In genomic region chr17:79110936-79111348, GRCm38 (mm10) we compare ENCODE assay signal across 9 mouse cellular contexts. TPM values are rescaled to one million over a fixed set of nuclear protein-coding genes. Genes with fewer than 3 reads are reported as not detected.
DNase-seq lines count a peak whose midpoint lies in the region; ATAC-seq and TF ChIP-seq lines count a peak whose summit lies in the region.
"Had no signal": no experiment of that assay in that cellular context is flagged by ENCODE, and none has a peak within 500 bp of the region (broad histone marks: within the 10 kb centered on the region; RNA-seq: fewer than 3 reads in every experiment).

No protein-coding gene starts in this region.

- H3K27me3 ChIP-seq in hindbrain, embryonic 14.5 days (ENCODE audit: control insufficient read depth, insufficient read depth, low read length) = no peaks in the 10 kb centered on the region
- no peaks in the 10 kb centered on the region for H3K27me3 ChIP-seq in midbrain, embryonic 12.5 days
- H3K27me3 ChIP-seq: embryonic facial prominence, embryonic 15.5 days had no signal

- WGBS in hindbrain, embryonic 14.5 days = 25% methylated on average over 5 of the region's 5 CpGs
- 26% methylated on average over 5 of the region's 5 CpGs for WGBS in midbrain, embryonic 12.5 days

- H3K36me3 ChIP-seq in hindbrain, embryonic 14.5 days (replicated peaks; ENCODE audit: control insufficient read depth, insufficient read depth) = no peaks in the 10 kb centered on the region
- H3K36me3 ChIP-seq in midbrain, embryonic 12.5 days = no peaks in the 10 kb centered on the region
- H3K36me3 ChIP-seq: embryonic facial prominence, embryonic 15.5 days had no signal

- no peak overlapping the region for H3K27ac ChIP-seq in bone marrow macrophage, adult 2 months (ENCODE audit: insufficient read depth, low read depth, low read length)
- H3K27ac ChIP-seq in embryonic fibroblast, embryonic 13.5 days (ENCODE audit: insufficient read depth, low read length) = no peak overlapping the region
- no peak overlapping the region for H3K27ac ChIP-seq in hindbrain, embryonic 14.5 days
- H3K27ac ChIP-seq in midbrain, embryonic 12.5 days (replicated peaks) = no peak overlapping the region
- H3K27ac ChIP-seq: embryonic facial prominence, embryonic 15.5 days had no signal

- no peaks in the 10 kb centered on the region for H3K4me1 ChIP-seq in bone marrow macrophage, adult 2 months (ENCODE audit: control insufficient read depth, insufficient read depth, low read length)
- no peaks in the 10 kb centered on the region; the same call in 1 of the 2 replicates for H3K4me1 ChIP-seq in embryonic fibroblast, embryonic 13.5 days (ENCODE audit: control insufficient read depth, insufficient read depth, low read length)
- H3K4me1 ChIP-seq in hindbrain, embryonic 14.5 days (replicated peaks; ENCODE audit: control insufficient read depth, insufficient read depth, low read length) = no peaks in the 10 kb centered on the region
- no peaks in the 10 kb centered on the region for H3K4me1 ChIP-seq in midbrain, embryonic 12.5 days
- H3K4me1 ChIP-seq: embryonic facial prominence, embryonic 15.5 days had no signal

- TF ChIP-seq CTCF in bone marrow macrophage, adult 2 months (IDR thresholded peaks at IDR 0.05; ENCODE audit: low read depth, low read length) = peak; percentile 60
- peak; percentile 69; the same call in 1 of the 2 replicates for TF ChIP-seq CTCF in embryonic fibroblast, embryonic 13.5 days (IDR thresholded peaks at IDR 0.05; ENCODE audit: borderline replicate concordance, insufficient read depth, low read length)

- no peak overlapping the region for H3K9ac ChIP-seq in hindbrain, embryonic 14.5 days
- H3K9ac ChIP-seq in midbrain, embryonic 12.5 days (replicated peaks) = no peak overlapping the region
- H3K9ac ChIP-seq: embryonic facial prominence, embryonic 15.5 days had no signal

- H3K4me3 ChIP-seq in bone marrow macrophage, adult 2 months (ENCODE audit: insufficient read depth, low read length) = no peak overlapping the region
- no peak overlapping the region for H3K4me3 ChIP-seq in embryonic fibroblast, embryonic 13.5 days (ENCODE audit: insufficient read depth, low read length)
- H3K4me3 ChIP-seq in hindbrain, embryonic 14.5 days (replicated peaks; ENCODE audit: low read length) = no peak overlapping the region
- no peak overlapping the region for H3K4me3 ChIP-seq in midbrain, embryonic 12.5 days
- H3K4me3 ChIP-seq: embryonic facial prominence, embryonic 15.5 days had no signal

- peak; percentile 46 for DNase-seq in ovary, postnatal 14 days (ENCODE audit: low spot score)
- DNase-seq in ovary, adult 18-20 months (ENCODE audit: low spot score) = no peak
- DNase-seq in hindbrain, embryonic 14.5 days (ENCODE audit: low spot score) = peak; percentile 80
- peak; percentile 13 to 28 for DNase-seq in left cerebral cortex, adult 8-10 months (ENCODE audit: low spot score in 2 of 2)
- peak; percentile 27 for DNase-seq in telencephalon, adult 2 months (ENCODE audit: low read depth, low spot score)

- ATAC-seq in hindbrain, embryonic 14.5 days (ENCODE audit: low FRiP score) = peak; percentile 76; the same call in 1 of the 2 replicates
- peak; percentile 73 for ATAC-seq in midbrain, embryonic 12.5 days (ENCODE audit: low FRiP score, low read depth)

- no peaks in the 10 kb centered on the region for H3K9me3 ChIP-seq in hindbrain, embryonic 14.5 days (ENCODE audit: control insufficient read depth, low read length)
- H3K9me3 ChIP-seq in midbrain, embryonic 12.5 days = no peaks in the 10 kb centered on the region
- H3K9me3 ChIP-seq: embryonic facial prominence, embryonic 15.5 days had no signal

- no peak for TF ChIP-seq POLR2A in bone marrow macrophage, adult 2 months (IDR thresholded peaks at IDR 0.05; ENCODE audit: borderline replicate concordance, low read depth, low read length)
- no peak for TF ChIP-seq POLR2A in embryonic fibroblast, embryonic 13.5 days (IDR thresholded peaks at IDR 0.05; ENCODE audit: low read depth, low read length)

- no peak overlapping the region for H3K4me2 ChIP-seq in hindbrain, embryonic 14.5 days (replicated peaks)
- H3K4me2 ChIP-seq in midbrain, embryonic 12.5 days (replicated peaks) = no peak overlapping the region
- H3K4me2 ChIP-seq: embryonic facial prominence, embryonic 15.5 days had no signal

RNA-seq across cellular contexts. Expression of gene Qpct, which starts 59.2 kb away (rescaled TPM):
- 7.9 and 8.6 TPM in 2 replicates for polyA plus RNA-seq in bone marrow macrophage, adult 2 months (2012; ENCODE audit: insufficient read depth, insufficient read length, missing spikeins)
- polyA plus RNA-seq in embryonic fibroblast, embryonic 13.5 days (2011; ENCODE audit: insufficient read length, low read depth, missing spikeins) = 6.1 and 9.7 TPM in 2 replicates
- polyA plus RNA-seq in hindbrain, embryonic 14.5 days (2014; fragmentation: Nextera tagmentation; extraction: Ambion mirVana) = 22.8 and 29.3 TPM in 2 replicates
- 10 to 100 TPM; 10.6 to 16.3 (median 13.5) TPM for total RNA-seq in left cerebral cortex, adult 8-10 months (2022)
- polyA plus RNA-seq in midbrain, embryonic 12.5 days (2016; fragmentation: Nextera tagmentation; extraction: Ambion mirVana) = 7.9 and 9.8 TPM in 2 replicates
